Mouse (Mus musculus) right cerebral cortex, postnatal 4 days (tissue): ENCODE data around the gene Vamp2.
"Not testable (repeated sequence)": the region's sequence is repeated elsewhere in the genome, so short reads cannot be mapped to it uniquely, and the experiment has no call there.

ENCODE experiments used
- DNase-seq: peaks from one replicate; pipeline ENCODE4 v3.0.0-alpha.2; 2022

The Vamp2 gene

DNA sequence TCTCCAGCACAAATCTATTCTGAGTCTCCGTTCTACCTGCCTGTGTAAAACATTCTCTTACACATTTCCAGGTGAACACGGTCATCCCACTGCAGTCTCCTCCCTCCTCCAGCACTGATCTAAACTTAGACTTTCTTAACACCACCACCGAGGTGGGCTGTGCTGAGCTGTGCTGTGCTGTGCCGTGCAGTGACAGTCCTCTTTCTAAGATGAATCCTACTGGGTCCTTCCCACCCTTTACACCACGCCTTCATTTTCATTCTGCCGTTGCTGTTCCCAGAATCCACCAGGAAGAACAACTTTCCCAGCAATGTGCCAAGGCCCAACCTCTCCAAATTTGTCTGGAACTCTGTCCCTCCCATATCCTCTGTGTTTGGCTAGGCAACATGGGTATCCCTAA lies 1.9 kb upstream of the Vamp2 start:
- DNase-seq: no peak

GRCm38 (mm10) chr11:69087082-69087481 lies 1.2 kb upstream of the Vamp2 start:
- no peak for DNase-seq

DNA sequence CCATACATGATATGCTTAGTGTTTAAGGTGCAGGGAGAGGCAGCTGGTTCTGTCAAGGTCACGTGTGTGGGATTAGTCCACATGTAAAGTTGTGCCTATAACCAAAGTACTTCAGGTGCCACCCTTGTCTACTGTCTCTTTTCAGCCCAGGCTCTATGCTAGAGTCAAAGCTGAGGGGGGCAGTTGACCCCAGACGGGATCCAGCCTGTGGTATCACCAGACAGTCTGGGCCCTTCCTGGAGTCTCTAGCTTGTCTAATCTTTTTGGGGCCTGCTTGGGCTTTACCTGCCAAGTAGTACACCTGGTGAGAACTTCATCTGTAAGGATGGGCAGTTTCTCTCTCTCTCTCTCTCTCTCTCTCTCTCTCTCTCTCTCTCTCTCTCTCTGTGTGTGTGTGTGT lies 693 bp upstream of the Vamp2 start:
- no peak for DNase-seq

- no peak for DNase-seq
Observed at GRCm38 (mm10) chr11:69088856-69089615, 746 bp downstream of the Vamp2 start.

DNA sequence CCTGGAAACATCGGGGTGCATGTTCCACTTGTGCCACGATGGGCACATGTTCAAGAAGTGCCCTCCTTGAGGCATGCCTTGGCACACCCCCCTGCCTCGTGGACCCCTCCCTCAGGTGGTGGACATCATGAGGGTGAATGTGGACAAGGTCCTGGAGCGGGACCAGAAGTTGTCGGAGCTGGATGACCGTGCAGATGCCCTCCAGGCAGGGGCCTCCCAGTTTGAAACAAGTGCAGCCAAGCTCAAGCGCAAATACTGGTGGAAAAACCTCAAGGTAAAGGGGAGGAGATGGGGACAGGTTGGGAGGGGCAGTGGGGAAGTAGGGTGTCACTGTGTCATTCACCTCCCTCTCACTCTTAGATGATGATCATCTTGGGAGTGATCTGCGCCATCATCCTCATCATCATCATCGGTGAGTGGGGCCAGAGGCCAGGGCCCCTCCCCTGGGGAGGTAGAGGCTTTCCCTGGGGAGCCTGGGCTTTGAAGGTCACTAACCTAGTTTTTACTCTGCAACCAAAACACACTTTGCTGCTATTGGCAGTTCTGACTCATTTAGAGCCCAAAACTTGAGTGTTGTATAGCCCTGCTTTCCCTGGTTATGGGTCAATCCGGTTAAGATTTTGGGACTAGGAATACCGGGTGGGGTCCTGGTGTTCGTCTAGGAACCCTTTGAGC lies 1.5 kb downstream of the Vamp2 start:
- no peak for DNase-seq

GRCm38 (mm10) chr11:69090367-69090766 lies 2.1 kb downstream of the Vamp2 start:
- no peak for DNase-seq

DNA sequence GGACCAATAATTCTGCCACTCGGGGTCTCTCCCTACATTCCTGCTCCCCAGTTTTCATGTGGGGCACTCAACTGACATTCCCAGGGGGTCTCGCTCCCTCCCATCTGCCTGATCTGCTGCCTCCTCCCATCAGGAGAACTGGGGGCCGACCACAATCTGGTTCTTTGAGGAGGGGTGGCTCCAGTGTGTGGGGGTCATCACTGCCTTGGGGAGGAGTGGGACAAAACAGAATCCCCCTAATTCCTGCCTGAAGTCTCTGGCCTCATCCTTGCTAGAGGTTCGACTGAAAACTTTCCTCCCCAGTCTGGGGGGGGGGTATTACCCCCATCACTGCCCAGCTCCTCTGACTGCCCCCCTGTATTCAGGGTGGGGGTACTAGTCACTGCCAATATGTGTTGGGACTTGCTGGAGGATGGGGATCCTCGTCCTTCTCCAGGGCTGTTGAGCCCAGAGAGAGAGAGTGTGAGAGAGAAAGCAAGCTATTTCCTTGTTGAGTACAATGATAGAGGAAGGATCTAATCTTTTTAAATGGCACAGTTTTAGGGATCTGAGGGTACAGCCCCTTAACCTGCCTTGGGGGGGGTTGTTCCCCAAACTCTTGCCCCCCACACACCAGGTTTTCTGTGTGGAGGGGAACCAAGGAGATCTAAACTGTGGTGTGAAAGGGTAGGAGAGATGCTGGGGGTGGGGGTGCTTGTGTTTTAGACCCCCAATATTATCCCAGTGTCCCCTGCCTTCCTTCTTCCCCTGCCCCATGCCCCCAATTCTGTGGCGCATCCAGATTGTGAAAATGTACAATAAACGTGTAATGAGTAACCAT lies 3.5 kb downstream of the Vamp2 start:
- no peak for DNase-seq

DNA sequence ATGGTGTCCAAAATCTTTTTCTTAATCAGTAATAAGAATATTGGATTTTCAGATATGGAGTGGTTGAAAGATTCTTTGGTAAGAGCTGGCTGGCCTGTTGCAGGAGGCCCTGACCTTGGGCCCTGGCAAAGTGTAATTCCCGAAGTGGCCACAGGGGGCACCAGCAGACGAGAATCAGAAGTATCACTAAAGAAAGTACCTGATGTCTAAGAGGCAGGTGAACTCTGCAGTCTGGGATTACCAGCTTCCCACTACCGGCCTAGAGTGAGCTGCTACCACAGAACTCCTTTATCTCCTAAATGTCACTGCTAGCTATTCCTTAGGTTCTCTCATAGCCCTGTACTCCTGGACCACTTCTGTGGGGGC lies 4.1 kb downstream of the Vamp2 start:
- DNase-seq: peak; percentile 83

- no peak for DNase-seq
Observed at GRCm38 (mm10) chr11:69092871-69093270, 4.6 kb downstream of the Vamp2 start.

DNA sequence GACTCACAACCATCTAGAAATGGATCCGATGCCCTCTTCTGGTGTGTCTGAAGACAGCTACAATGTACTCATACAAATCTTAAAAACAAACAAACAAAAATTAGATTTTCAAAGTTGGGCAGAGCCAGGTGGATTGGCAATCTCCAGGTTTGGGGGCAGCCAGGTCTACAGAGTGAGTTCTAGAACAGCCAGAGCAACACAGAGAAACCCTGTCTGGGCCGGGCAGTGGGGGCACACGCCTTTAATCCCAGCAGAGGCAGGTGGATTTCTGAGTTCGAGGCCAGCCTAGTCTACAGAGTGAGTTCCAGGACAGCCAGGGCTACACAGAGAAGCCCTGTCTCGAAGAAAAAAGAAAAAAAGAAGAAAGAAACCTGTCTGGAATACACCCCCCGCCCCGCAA lies 5.6 kb downstream of the Vamp2 start:
- DNase-seq: not testable (repeated sequence)

- DNase-seq: peak; percentile 94
Observed at GRCm38 (mm10) chr11:69094697-69095429, 6.6 kb downstream of the Vamp2 start, which contains the start of gene Per1. Gene Per1, plus strand, starts transcription at chr11:69095217.

DNA sequence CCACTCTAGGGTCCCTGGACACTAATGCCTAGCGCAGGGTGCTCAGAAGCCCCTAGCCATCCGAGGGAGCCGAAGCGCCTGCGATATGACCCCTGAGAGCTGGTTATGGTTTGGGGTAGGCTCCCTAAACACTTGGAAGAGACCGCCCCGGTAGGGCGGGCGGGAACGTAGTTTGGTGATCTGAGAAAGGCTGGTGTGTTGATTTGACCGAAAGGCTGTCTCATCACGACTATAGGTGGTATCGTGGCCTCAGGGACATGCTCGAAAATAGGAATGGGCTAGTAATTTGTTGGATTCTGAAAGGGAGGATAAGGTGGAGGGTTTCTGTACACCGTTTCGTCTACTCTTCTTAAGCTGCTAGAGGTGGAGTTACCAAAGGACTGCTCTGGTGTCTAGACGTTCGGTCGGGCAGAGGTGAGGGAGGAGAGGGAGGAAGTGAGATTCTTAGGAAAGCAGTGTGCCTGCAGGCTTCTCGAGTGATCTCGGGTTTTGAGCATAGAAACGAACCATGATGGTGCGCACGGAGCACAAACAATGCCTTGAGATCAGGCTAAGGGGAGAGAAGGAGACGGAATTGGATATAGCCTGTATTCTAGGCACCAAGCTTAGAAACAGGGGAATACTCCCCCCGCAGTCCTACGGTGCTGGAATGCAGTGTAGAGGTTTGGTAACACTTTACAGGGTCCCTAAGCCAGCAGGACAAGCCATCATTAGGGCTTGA lies 7.4 kb downstream of the Vamp2 start:
- DNase-seq: peak; percentile 5

DNA sequence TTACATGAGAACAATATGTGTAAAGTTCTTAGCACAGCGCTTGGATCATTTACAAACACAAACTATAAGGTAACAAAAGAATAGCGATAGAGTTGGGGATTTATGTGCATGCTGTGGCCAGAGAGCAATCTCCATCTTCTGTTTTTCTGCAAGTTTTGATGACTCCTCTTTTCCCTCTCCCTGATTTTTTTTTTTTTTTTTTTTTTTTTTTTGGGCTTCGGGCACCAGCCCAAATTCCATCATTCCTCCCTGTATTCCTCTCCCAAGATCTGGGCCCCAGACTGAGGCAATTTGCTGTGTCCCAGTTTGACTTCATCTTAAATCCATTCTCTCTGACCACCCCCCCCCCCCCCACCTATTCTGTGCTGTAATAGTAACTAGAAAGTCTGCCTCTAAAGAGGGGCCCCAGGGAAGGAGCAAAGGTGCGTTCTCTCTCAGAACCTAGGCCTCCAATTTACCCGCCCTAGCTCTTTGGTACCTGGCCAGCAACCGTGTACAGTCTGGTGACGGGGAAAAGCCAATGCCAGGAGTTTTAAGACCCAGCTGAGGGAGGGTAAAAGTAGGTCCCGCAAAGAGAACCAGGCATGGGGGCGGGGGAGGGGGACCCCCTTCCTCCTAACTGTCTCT lies 8.2 kb downstream of the Vamp2 start:
- DNase-seq: no peak

- DNase-seq: peak; percentile 89
Observed at GRCm38 (mm10) chr11:69096987-69097900, 9.0 kb downstream of the Vamp2 start.

DNA sequence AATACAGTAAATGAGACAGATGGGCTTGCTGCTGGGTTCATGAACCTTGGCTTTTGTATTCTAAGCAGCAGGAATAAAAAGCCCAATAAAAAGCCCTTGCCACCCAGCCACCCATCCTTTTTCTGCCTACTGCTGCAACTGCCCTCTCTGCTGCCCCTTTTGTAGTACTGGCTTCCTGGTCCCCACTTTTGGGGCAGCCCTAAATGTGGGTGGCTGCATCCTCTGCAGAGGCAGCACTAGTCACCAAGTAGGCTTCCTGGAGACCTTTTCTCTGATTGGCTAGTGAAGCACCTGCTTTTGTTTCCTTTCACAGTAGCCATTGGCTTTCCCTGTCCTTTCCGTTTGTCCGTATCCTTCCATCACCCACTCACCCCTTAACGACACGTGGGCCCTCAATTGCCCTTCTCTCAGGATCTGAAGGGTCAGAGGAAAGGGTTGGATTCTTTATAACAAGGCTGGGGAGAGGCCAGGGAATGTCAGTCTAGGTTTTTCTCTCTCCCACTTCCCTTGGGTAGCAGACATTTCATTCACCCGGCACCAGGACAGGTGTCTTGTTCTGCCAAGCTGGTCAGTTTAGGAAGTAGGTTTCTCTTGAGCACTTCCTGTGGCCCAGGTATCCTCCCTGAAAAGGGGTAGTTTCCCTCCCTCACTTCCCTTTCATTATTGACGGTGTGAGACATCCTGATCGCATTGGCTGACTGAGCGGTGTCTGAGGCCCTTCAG lies 9.9 kb downstream of the Vamp2 start:
- peak; percentile 3 for DNase-seq

GRCm38 (mm10) chr11:69098762-69099091 lies 10.4 kb downstream of the Vamp2 start:
- peak; percentile 87 for DNase-seq

GRCm38 (mm10) chr11:69099177-69099914 lies 11.1 kb downstream of the Vamp2 start:
- DNase-seq: peak; percentile 72

DNA sequence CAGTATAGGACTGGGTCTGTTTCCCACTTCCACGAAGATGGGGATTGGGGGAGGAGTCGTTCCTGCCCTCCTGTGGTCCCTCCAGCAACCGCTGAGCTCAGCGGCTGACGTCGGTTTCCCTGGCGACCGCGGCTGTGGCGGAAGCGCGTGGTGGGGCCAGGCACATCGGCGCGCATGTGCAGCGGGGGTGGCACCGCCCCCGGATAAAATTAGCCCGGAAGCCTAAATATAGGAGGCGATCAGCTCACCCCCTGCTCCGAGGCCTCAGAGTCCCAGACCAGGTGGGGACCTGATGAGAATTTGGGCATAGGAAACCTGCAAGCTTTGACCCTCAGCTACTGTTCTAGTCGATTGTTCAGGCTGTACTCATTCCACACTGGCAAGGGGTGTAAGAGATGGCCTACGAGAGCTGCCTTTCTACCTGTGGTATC lies 11.6 kb downstream of the Vamp2 start:
- peak; percentile 88 for DNase-seq
